Mouse (Mus musculus) embryonic facial prominence, embryonic 12.5 days (tissue): ENCODE results near the gene Ccdc172. TPM values are rescaled to one million over a fixed set of nuclear protein-coding genes. Genes with fewer than 3 reads are reported as not detected.

Source experiments
- ATAC-seq: fragments of 200-750 bp; cut with Nextera tagmentation; 2 replicates; pipeline ENCODE4 v1.8.0; 2017; ENCODE audit not compliant: insufficient number of reproducible peaks, insufficient read depth, low FRiP score, low TSS enrichment
- H3K27ac ChIP-seq: fragments of 300-500 bp; sonication (generic); 2 replicates; pipeline ENCODE4 v1.5.1; 2016; ENCODE audit warnings: mild to moderate bottlenecking
- H3K27me3 ChIP-seq: fragments of 300-500 bp; sonication (generic); 2 replicates; pipeline ENCODE4 v1.6.1; 2016; ENCODE audit warnings: mild to moderate bottlenecking, moderate library complexity
- H3K36me3 ChIP-seq: fragments of 300-500 bp; sonication (generic); 2 replicates; pipeline ENCODE4 v1.6.1; 2016; ENCODE audit warnings: mild to moderate bottlenecking
- H3K4me1 ChIP-seq: fragments of 300-500 bp; sonication (generic); 2 replicates; pipeline ENCODE4 v1.6.1; 2016
- H3K4me2 ChIP-seq: fragments of 300-500 bp; sonication (generic); replicated peaks from 2 replicates; pipeline ENCODE4 v1.6.1; 2016; ENCODE audit warnings: mild to moderate bottlenecking, moderate library complexity
- H3K4me3 ChIP-seq: fragments of 300-500 bp; sonication (generic); 2 replicates; pipeline ENCODE4 v1.5.1; 2016; ENCODE audit warnings: mild to moderate bottlenecking
- H3K9ac ChIP-seq: fragments of 300-500 bp; sonication (generic); 2 replicates; pipeline ENCODE4 v1.6.1; 2016; ENCODE audit warnings: mild to moderate bottlenecking, moderate library complexity
- H3K9me3 ChIP-seq: fragments of 300-500 bp; sonication (generic); 2 replicates; pipeline ENCODE4 v1.6.1; 2016; ENCODE audit warnings: mild to moderate bottlenecking, moderate library complexity
- WGBS: fragments of 180-500 bp; shearing (Covaris S2); methylation state at CpG from one replicate; pipeline ENCODE4 v1.1.7; 2016; 5-methylcytosine and 5-hydroxymethylcytosine counted together
- polyA plus RNA-seq: library from polyadenylated mRNA; unstranded; fragments of >200 nt; fragmentation: Nextera tagmentation; extraction: Ambion mirVana; gene quantifications from 2 replicates; pipeline ENCODE4 v1.2.1, GENCODE M21; 2016

Gene Ccdc172
- polyA plus RNA-seq, result not detected in 2 replicates

- H3K27me3 ChIP-seq, result no peaks in the 10 kb centered on the region
- H3K4me2 ChIP-seq, result no peak within 1 kb of the TSS
- H3K9me3 ChIP-seq, result no peaks in the 10 kb centered on the region
- H3K4me1 ChIP-seq, result no peaks in the 10 kb centered on the region
- H3K4me3 ChIP-seq, result no peak within 1 kb of the TSS
- 96% methylated on average over 17 of the region's 17 CpGs for WGBS
- no peaks in the 10 kb centered on the region for H3K36me3 ChIP-seq
- no peak within 1 kb of the TSS for H3K9ac ChIP-seq
- no peak within 1 kb of the TSS for H3K27ac ChIP-seq
- no peak for ATAC-seq
Observed at GRCm38 (mm10) chr19:58511818-58512217, at the start of gene Ccdc172. Ccdc172 (plus strand) TSS chr19:58511993.

- Histone ChIP-seq H3K27me3 (peaks cover 4% of the 10 kb centered on the region; the same call in 1 of the 2 replicates), H3K4me2 (no peak overlapping the region), H3K9ac (no peak overlapping the region), H3K27ac (no peak overlapping the region), H3K4me1 (peaks cover 10% of the 10 kb centered on the region; the same call in 1 of the 2 replicates), H3K9me3 (no peaks in the 10 kb centered on the region), H3K36me3 (no peaks in the 10 kb centered on the region), H3K4me3 (no peak overlapping the region)
- ATAC-seq, result no peak
- 54% methylated on average over 3 of the region's 3 CpGs for WGBS
Observed at GRCm38 (mm10) chr19:58463755-58464154, 48.0 kb upstream of the Ccdc172 start.

- no peaks in the 10 kb centered on the region for H3K36me3 ChIP-seq
- H3K4me2 ChIP-seq, result peak overlapping the region; percentile 13; the same call in 1 of the 2 replicates
- WGBS, result 14% methylated on average over 2 of the region's 2 CpGs
- no peak overlapping the region for H3K9ac ChIP-seq
- H3K4me1 ChIP-seq, result peaks cover 9% of the 10 kb centered on the region; the same call in 1 of the 2 replicates
- H3K4me3 ChIP-seq, result no peak overlapping the region
- H3K27ac ChIP-seq, result no peak overlapping the region
- H3K27me3 ChIP-seq, result 0 out of 2 replicates have a peak, but pooled peaks cover 4% of the 10 kb centered on the region
- no peaks in the 10 kb centered on the region for H3K9me3 ChIP-seq
- ATAC-seq, result no peak
Observed at GRCm38 (mm10) chr19:58468331-58468730, 43.5 kb upstream of the Ccdc172 start.

GRCm38 (mm10) chr19:58469421-58469820 lies 42.4 kb upstream of the Ccdc172 start:
- no peak for ATAC-seq
- Histone ChIP-seq H3K36me3 (no peaks in the 10 kb centered on the region), H3K4me3 (no peak overlapping the region), H3K27me3 (0 out of 2 replicates have a peak, but pooled peaks cover 4% of the 10 kb centered on the region), H3K27ac (no peak overlapping the region), H3K9me3 (no peaks in the 10 kb centered on the region), H3K4me1 (peaks cover 9% of the 10 kb centered on the region; the same call in 1 of the 2 replicates), H3K4me2 (no peak overlapping the region), H3K9ac (no peak overlapping the region; the same call in 1 of the 2 replicates)
- WGBS, result 18% methylated on average over 12 of the region's 12 CpGs

- no peaks in the 10 kb centered on the region for H3K36me3 ChIP-seq
- no peak for ATAC-seq
- 0 out of 2 replicates have a peak, but pooled peaks cover 4% of the 10 kb centered on the region for H3K27me3 ChIP-seq
- H3K9me3 ChIP-seq, result 0 out of 2 replicates have a peak, but pooled peaks cover 2% of the 10 kb centered on the region
- H3K27ac ChIP-seq, result no peak overlapping the region
- H3K4me3 ChIP-seq, result no peak overlapping the region
- no peaks in the 10 kb centered on the region for H3K4me1 ChIP-seq
- 93% methylated on average over 3 of the region's 3 CpGs for WGBS
- no peak overlapping the region for H3K4me2 ChIP-seq
- no peak overlapping the region for H3K9ac ChIP-seq
Observed at GRCm38 (mm10) chr19:58474251-58474650, 37.5 kb upstream of the Ccdc172 start.

- Histone ChIP-seq H3K4me3 (no peak overlapping the region), H3K4me2 (no peak overlapping the region), H3K9ac (no peak overlapping the region), H3K4me1 (peaks cover 4% of the 10 kb centered on the region; the same call in 1 of the 2 replicates), H3K27me3 (no peaks in the 10 kb centered on the region), H3K36me3 (no peaks in the 10 kb centered on the region), H3K9me3 (0 out of 2 replicates have a peak, but pooled peaks cover 9% of the 10 kb centered on the region), H3K27ac (no peak overlapping the region)
- ATAC-seq, result no peak
- 79% methylated on average over 9 of the region's 9 CpGs for WGBS
Observed at GRCm38 (mm10) chr19:58482373-58482977, 29.3 kb upstream of the Ccdc172 start.

GRCm38 (mm10) chr19:58486686-58487085 lies 25.1 kb upstream of the Ccdc172 start:
- Histone ChIP-seq H3K36me3 (no peaks in the 10 kb centered on the region), H3K27me3 (no peaks in the 10 kb centered on the region), H3K4me2 (no peak overlapping the region), H3K4me3 (no peak overlapping the region), H3K9ac (no peak overlapping the region), H3K9me3 (no peaks in the 10 kb centered on the region), H3K27ac (no peak overlapping the region), H3K4me1 (peaks cover 4% of the 10 kb centered on the region; the same call in 1 of the 2 replicates)
- no peak for ATAC-seq
- 24% methylated on average over 2 of the region's 2 CpGs for WGBS

GRCm38 (mm10) chr19:58497106-58497505 lies 14.7 kb upstream of the Ccdc172 start:
- WGBS, result 44% methylated on average over 3 of the region's 3 CpGs
- Histone ChIP-seq H3K9ac (no peak overlapping the region), H3K27ac (no peak overlapping the region), H3K9me3 (no peaks in the 10 kb centered on the region), H3K4me1 (peaks cover 5% of the 10 kb centered on the region; the same call in 1 of the 2 replicates), H3K36me3 (no peaks in the 10 kb centered on the region), H3K4me3 (no peak overlapping the region), H3K4me2 (no peak overlapping the region), H3K27me3 (no peaks in the 10 kb centered on the region)
- ATAC-seq, result no peak

- no peak for ATAC-seq
- WGBS, result 83% methylated on average over 3 of the region's 3 CpGs
- H3K27ac ChIP-seq, result no peak overlapping the region
- H3K9me3 ChIP-seq, result no peaks in the 10 kb centered on the region
- H3K4me2 ChIP-seq, result no peak overlapping the region
- H3K9ac ChIP-seq, result no peak overlapping the region
- H3K4me3 ChIP-seq, result no peak overlapping the region
- H3K27me3 ChIP-seq, result no peaks in the 10 kb centered on the region
- H3K4me1 ChIP-seq, result peaks cover 5% of the 10 kb centered on the region; the same call in 1 of the 2 replicates
- H3K36me3 ChIP-seq, result no peaks in the 10 kb centered on the region
Observed at GRCm38 (mm10) chr19:58499420-58499966, 12.3 kb upstream of the Ccdc172 start.

- no peak overlapping the region for H3K4me3 ChIP-seq
- H3K9ac ChIP-seq, result no peak overlapping the region
- no peak for ATAC-seq
- H3K27ac ChIP-seq, result no peak overlapping the region
- H3K4me1 ChIP-seq, result peaks cover 5% of the 10 kb centered on the region; the same call in 1 of the 2 replicates
- no peaks in the 10 kb centered on the region for H3K9me3 ChIP-seq
- H3K27me3 ChIP-seq, result no peaks in the 10 kb centered on the region
- 83% methylated on average over 2 of the region's 2 CpGs for WGBS
- no peaks in the 10 kb centered on the region for H3K36me3 ChIP-seq
- H3K4me2 ChIP-seq, result no peak overlapping the region
Observed at GRCm38 (mm10) chr19:58500049-58500448, 11.7 kb upstream of the Ccdc172 start.

GRCm38 (mm10) chr19:58521696-58522095 lies 9.9 kb downstream of the Ccdc172 start:
- ATAC-seq, result no peak
- no peaks in the 10 kb centered on the region for H3K27me3 ChIP-seq
- H3K27ac ChIP-seq, result no peak overlapping the region
- 78% methylated on average over 1 of the region's 1 CpGs for WGBS
- H3K9ac ChIP-seq, result no peak overlapping the region
- H3K4me2 ChIP-seq, result no peak overlapping the region
- peaks cover 7% of the 10 kb centered on the region for H3K4me1 ChIP-seq
- no peaks in the 10 kb centered on the region for H3K9me3 ChIP-seq
- H3K36me3 ChIP-seq, result no peaks in the 10 kb centered on the region
- H3K4me3 ChIP-seq, result no peak overlapping the region
